Mouse (Mus musculus) naive thymus-derived CD4-positive, alpha-beta T cell, adult 2 months (primary cell): Measurements from ENCODE around the gene Cachd1.

Source experiments
- DNase-seq: peaks from one replicate; pipeline ENCODE4 v3.0.0-alpha.2; 2011; ENCODE audit warnings: low read depth

The Cachd1 gene

GRCm38 (mm10) chr4:100776043-100776870, at the start of gene Cachd1:
Cachd1 (plus strand) TSS chr4:100776675.
- DNase-seq: no peak

GRCm38 (mm10) chr4:100728896-100729479, 47.5 kb upstream of the Cachd1 start:
- DNase-seq: no peak

DNA sequence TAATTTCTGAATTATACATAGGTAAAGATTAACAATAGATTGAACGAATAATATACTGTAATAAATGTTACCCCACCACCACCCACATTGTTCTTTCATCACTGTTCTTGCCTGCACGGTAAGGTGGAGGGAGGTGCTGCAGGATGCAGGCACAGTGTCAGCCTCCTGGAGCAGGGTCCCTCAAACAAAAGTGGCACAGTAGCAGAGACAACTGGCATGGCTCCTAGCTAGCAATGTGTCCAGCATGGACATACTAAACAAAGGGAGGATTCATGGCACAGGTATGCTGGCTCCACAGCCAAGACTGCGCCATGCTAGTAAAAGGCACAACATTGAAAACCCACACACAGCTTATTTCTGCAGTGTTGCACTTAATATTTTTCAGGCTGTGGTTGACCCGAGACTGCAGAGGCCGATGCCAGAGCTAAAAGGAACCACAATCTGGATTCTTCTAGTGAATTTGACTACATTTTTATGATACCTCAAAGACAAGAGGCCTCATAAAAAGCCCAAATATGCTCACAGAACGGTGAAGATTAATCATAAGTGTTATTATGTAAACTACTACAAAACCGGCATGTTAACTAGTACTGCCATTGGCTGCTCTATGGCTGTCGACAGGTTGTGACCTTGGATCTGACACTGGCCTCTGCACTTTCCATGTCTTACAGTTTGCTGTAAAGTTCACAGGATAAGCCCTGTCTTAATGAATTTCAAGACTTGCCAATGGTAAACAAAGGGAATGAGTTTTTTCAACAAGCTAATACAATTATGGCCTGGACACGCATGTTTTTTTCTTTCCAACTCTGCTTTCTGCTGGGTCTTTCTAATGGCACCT, 41.2 kb upstream of the Cachd1 start:
- no peak for DNase-seq

DNA sequence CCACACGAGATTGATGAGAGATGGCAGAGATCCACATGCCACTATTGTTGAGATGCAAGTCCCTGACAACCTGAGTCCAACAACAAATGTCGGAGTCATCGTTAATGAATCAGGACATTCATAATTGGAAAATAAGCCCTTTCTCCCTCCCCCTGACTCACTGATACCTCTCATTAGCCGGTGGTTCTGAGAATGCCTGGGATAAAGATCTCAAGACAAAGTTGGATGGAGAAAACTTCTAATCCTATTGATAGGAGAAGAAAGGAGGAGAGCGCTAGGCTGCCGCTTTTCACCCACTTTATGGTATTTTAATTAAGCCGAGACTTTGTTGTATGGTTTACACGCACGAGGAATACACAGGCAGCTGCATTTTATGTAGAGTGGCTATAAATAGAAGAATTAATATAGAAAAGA, 40.5 kb upstream of the Cachd1 start:
- no peak for DNase-seq

- no peak for DNase-seq
Measured at GRCm38 (mm10) chr4:100743615-100744014, 32.9 kb upstream of the Cachd1 start.

DNA sequence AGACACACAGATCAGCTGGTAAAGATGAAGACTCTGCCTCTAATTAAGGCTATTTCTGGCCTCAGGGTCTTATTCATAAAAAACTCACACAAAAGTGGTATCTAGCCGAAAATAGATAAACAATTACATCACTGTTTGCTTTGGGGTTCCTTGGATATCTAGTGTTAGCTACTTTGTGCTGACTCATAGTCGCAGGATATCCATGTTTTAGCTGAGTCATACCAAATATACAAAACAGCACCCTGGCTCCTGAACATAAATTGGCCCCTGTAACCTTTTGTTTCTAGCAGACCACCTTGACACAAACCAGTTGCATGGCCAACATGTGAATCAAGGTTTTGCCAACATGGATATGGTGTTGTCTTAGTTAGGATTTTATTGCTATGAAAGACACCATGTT, 24.2 kb upstream of the Cachd1 start:
- no peak for DNase-seq

DNA sequence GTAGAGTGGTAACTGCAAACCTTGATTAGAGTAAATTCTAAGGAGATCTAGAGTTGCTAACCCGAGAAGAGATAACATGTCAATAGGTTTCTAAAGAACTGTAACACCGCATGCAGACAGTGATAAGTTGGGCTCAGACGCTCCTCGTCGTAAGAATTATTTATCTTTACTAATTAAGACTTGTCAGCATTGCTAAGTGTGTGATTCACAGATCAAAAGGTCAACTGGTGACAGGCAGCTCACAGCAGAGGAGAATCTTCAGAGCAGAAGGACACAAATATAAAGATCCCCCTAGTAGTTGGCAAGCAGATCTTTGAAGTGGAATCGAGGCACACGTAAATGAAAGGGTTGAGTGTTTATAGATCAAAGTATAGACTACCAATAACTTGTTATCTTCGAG, 20.8 kb upstream of the Cachd1 start:
- DNase-seq: no peak

- DNase-seq: no peak
Measured at GRCm38 (mm10) chr4:100756499-100756898, 20.0 kb upstream of the Cachd1 start.

- DNase-seq: no peak
Measured at GRCm38 (mm10) chr4:100758265-100758898, 18.1 kb upstream of the Cachd1 start.

- DNase-seq: no peak
Measured at GRCm38 (mm10) chr4:100759603-100760002, 16.9 kb upstream of the Cachd1 start.

- no peak for DNase-seq
Measured at GRCm38 (mm10) chr4:100760416-100760815, 16.1 kb upstream of the Cachd1 start.

DNA sequence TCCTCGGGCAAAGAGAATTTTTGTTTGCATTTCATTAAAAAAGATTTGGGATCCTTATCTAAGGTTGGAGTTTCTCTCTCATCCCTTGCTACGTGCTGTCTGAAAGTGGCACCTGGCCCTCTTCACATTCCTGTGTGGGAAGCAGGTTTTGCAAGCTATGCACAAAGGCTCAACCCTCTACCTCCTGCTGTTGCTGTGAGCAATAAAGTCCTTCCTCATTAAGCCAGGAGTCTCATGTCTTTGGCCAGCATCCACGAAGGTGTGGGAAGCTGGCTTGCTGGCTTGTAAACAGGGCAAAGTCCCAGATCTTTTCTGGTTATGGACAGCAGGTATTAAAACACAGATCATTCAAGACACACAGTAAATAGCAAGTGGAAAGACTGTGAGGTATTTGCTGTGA, 7.9 kb upstream of the Cachd1 start:
- no peak for DNase-seq

- DNase-seq: no peak
Measured at GRCm38 (mm10) chr4:100776871-100777375, 448 bp downstream of the Cachd1 start.

DNA sequence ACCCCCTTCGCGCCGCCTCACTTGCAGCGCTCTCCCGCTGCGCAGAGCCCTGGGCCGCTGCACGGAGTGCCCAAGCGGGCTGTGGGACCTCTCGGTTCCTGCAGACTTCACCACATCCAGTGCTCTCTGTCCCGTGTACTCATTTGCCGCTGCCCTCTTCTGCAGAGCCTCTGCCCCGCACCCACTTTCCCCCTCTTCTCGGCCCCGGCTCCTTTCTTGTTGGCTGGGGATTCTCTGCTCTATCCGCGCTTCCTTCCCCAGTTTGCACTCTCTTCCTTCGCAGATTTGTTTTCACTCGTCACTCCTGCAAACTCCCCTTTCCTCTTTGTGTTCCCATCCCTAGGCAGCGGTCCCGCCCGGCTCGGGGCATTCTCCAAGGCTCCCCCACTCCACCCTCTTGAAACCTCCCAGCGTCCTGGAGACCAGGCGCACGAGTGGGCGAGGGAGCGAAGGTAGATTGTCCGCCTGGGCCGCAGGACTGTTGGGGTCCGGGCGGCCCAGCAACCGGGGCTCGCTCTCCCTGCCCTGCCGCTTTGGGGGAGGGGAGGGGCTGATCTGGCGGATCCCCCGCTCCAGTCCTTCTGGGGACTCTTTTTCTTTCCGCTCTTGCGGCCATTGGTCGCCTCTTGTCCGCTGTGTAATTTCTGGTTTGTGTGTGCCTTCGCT, 1.0 kb downstream of the Cachd1 start:
- no peak for DNase-seq

DNA sequence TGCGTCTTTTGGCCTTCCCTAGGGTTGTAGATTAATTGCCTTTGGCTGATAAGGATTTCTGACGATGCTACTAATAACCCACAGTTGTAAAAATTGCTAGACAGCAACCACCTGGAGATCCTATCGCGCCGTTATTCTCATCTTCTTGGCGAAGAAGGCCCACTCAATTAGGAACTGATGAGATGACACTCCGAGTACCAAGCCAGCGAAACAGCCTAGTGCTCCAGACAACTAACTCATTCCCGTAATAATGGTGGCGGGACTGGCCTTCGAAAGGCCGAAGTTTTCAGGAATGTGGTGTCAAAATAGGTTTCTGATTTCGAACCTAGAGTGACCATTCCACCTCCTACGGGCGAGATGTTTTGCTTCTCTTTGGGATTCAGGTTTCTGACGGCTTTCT, 1.6 kb downstream of the Cachd1 start:
- no peak for DNase-seq

DNA sequence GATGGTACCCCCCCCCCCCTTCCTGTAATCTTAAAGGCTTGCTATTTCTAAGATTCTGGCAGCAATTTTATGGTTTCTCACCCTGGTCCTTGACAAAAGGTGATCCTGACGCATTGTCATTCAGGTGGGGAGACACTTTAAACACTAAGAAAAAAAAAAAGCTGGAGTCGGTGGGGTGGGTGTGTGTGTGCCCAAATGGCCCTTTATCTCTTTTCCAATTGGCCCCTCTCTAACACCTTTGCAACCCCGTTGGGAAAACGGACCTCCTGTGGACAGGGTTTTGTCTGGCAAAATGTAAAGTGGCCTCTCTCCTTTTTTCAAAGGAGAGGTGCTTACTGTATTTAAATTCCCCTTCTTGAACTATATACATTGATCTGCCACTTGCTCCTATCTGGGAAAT, 2.5 kb downstream of the Cachd1 start:
- DNase-seq: no peak

DNA sequence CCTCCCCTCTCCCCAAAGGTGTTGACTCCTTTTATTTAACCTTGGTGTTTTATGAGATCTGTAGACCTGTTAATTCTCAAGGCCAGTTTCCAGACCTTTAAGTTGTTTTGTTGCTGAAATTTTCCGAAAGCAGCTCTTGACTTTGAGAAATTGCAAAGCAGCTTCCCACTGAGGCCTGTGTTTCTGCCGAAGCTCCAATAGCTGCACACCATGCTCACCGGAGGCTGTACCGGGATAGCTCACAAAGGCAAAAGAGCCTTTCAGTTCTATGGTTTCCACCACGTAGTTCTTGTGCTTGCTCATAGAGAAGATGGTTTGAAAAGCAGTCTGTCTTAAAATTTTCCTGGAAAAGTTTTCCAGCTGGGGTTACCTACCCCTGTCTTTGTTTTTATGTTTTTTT, 3.2 kb downstream of the Cachd1 start:
- no peak for DNase-seq

DNA sequence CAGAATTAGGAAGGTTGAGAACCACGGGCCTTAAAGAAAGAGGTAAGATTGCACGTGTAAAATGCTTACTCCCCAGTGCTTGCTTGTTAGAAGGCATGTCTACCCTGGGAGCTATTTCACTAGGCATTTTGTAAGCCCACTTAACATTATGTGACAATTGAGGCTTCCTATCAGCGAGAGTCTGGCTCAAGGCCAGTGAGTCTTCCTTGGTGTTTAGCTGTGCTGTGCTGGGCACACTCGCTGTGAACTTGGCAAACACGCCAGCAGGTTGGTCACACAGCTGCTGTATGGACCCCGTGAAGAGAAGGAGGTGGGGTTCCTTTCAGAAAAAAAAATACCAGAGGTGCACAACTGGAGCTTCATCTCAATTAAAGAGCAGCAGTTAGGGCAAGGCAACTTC, 4.4 kb downstream of the Cachd1 start:
- no peak for DNase-seq

GRCm38 (mm10) chr4:100782348-100782747, 5.9 kb downstream of the Cachd1 start:
- DNase-seq: no peak

GRCm38 (mm10) chr4:100782891-100783290, 6.4 kb downstream of the Cachd1 start:
- no peak for DNase-seq

- no peak for DNase-seq
Measured at GRCm38 (mm10) chr4:100787201-100787600, 10.7 kb downstream of the Cachd1 start.

DNA sequence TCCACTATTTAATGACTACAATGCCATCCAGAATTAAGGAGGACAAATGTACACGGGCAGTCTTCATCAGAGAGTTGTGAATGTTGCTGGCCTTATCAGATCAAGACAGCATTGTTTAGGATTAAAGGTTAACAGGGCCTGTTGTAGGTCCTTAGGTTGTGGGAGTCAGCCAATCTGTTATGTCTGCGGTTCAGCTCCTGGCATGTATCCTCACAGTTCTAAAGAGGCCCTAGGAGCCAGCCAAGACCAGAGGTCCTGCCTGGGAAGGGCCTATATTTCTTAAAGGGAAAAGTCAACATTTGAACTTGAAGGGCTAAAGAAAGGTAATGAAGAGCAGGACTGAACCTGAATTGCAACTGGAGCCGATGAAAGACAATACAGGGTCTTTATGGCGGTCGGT, 13.7 kb downstream of the Cachd1 start:
- no peak for DNase-seq
